Mouse (Mus musculus) testis, adult 2 months (tissue): ENCODE measurements at regions not wholly inside any gene's neighbourhood (a gene's known extent, or its start where the extent isn't known, plus 50 kb on each side); places are given as distances from the start of the nearest gene placed in this dataset.

Experiments used
- H3K27ac ChIP-seq: fragments of 200-500 bp; 2 replicates; pipeline ENCODE4 v1.5.1; 2012; ENCODE audit warnings: low read depth, low read length; ENCODE audit not compliant: control insufficient read depth, insufficient read depth
- H3K27me3 ChIP-seq: fragments of 200-500 bp; 2 replicates; pipeline ENCODE4 v1.6.1; 2012; ENCODE audit warnings: mild to moderate bottlenecking, low read length, moderate library complexity; ENCODE audit not compliant: control insufficient read depth, insufficient read depth
- H3K36me3 ChIP-seq: fragments of 200-500 bp; 2 replicates; pipeline ENCODE4 v1.6.1; 2012; ENCODE audit warnings: mild to moderate bottlenecking, low read length; ENCODE audit not compliant: control insufficient read depth, insufficient read depth
- H3K4me1 ChIP-seq: fragments of 200-500 bp; 2 replicates; pipeline ENCODE4 v1.6.1; 2012; ENCODE audit warnings: low read length; ENCODE audit not compliant: control insufficient read depth, insufficient read depth
- H3K4me3 ChIP-seq: fragments of 200-500 bp; 2 replicates; pipeline ENCODE4 v1.5.1; 2012; ENCODE audit warnings: low read depth, mild to moderate bottlenecking, low read length, moderate library complexity, mixed read lengths; ENCODE audit not compliant: control insufficient read depth
- CTCF ChIP-seq: fragments of 200-500 bp; IDR thresholded peaks from 2 replicates; pipeline ENCODE4 v1.5.1; 2012; ENCODE audit warnings: low read depth, mild to moderate bottlenecking, inconsistent platforms, low read length, moderate library complexity; ENCODE audit not compliant: control insufficient read depth, insufficient read depth, insufficient replicate concordance
- POLR2A ChIP-seq: fragments of 200-500 bp; IDR thresholded peaks from 2 replicates; pipeline ENCODE4 v1.6.1; 2012; ENCODE audit warnings: low read depth, mild to moderate bottlenecking, inconsistent platforms, low read length, moderate library complexity; ENCODE audit not compliant: control insufficient read depth

GRCm38 (mm10) chr10:17236761-17237160 lies 486.3 kb upstream of the Cited2 start:
- Histone ChIP-seq H3K27ac (no peak overlapping the region), H3K36me3 (no peaks in the 10 kb centered on the region), H3K4me3 (no peak overlapping the region), H3K4me1 (no peaks in the 10 kb centered on the region), H3K27me3 (no peaks in the 10 kb centered on the region)
- TF ChIP-seq CTCF, result no peak
- TF ChIP-seq POLR2A, result no peak

DNA sequence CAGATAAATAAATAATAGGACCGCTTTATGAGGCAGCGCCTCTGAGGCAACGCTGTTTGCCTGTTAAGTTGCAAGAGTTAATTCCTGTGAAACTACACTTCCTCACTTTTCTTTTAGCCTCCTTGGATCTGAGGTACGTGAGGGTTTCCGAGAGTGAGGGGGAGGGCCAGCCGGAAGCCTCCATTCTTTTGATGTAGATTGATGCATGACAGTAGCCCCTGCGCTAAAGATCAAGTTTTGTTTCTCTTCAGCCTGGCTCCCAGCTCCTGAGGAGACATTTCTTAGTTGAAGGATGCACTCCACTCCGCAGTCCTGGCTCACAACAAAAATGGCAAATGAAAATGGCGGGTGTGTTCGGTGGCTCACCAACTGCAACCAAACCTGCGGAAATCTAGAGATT lies 485.6 kb upstream of the Cited2 start:
- H3K27me3 ChIP-seq, result no peaks in the 10 kb centered on the region
- no peak overlapping the region for H3K27ac ChIP-seq
- no peaks in the 10 kb centered on the region for H3K36me3 ChIP-seq
- peak overlapping the region; percentile 44 for H3K4me3 ChIP-seq
- TF ChIP-seq CTCF, result no peak
- TF ChIP-seq POLR2A, result no peak
- no peaks in the 10 kb centered on the region for H3K4me1 ChIP-seq

GRCm38 (mm10) chr10:17237918-17238850 lies 484.8 kb upstream of the Cited2 start:
- Histone ChIP-seq H3K27me3 (no peaks in the 10 kb centered on the region), H3K36me3 (no peaks in the 10 kb centered on the region), H3K27ac (no peak overlapping the region), H3K4me1 (no peaks in the 10 kb centered on the region), H3K4me3 (no peak overlapping the region)
- TF ChIP-seq CTCF (no peak), POLR2A (no peak)

- no peak for TF ChIP-seq CTCF
- no peak for TF ChIP-seq POLR2A
- no peaks in the 10 kb centered on the region for H3K4me1 ChIP-seq
- H3K27me3 ChIP-seq, result no peaks in the 10 kb centered on the region
- no peak overlapping the region for H3K4me3 ChIP-seq
- H3K36me3 ChIP-seq, result no peaks in the 10 kb centered on the region
- no peak overlapping the region for H3K27ac ChIP-seq
Measured at GRCm38 (mm10) chr10:17248270-17248669, 474.7 kb upstream of the Cited2 start.

GRCm38 (mm10) chr10:17253040-17253439 lies 470.0 kb upstream of the Cited2 start:
- no peak for TF ChIP-seq CTCF
- TF ChIP-seq POLR2A, result no peak
- Histone ChIP-seq H3K4me3 (no peak overlapping the region), H3K27me3 (no peaks in the 10 kb centered on the region), H3K27ac (no peak overlapping the region), H3K4me1 (no peaks in the 10 kb centered on the region), H3K36me3 (no peaks in the 10 kb centered on the region)

GRCm38 (mm10) chr10:17260154-17260553 lies 462.9 kb upstream of the Cited2 start:
- H3K27me3 ChIP-seq, result no peaks in the 10 kb centered on the region
- no peak overlapping the region for H3K4me3 ChIP-seq
- TF ChIP-seq CTCF, result no peak
- no peak for TF ChIP-seq POLR2A
- H3K27ac ChIP-seq, result no peak overlapping the region
- H3K4me1 ChIP-seq, result no peaks in the 10 kb centered on the region
- no peaks in the 10 kb centered on the region for H3K36me3 ChIP-seq

GRCm38 (mm10) chr10:17260615-17261014 lies 462.4 kb upstream of the Cited2 start:
- no peaks in the 10 kb centered on the region for H3K36me3 ChIP-seq
- no peak overlapping the region for H3K27ac ChIP-seq
- no peak for TF ChIP-seq POLR2A
- TF ChIP-seq CTCF, result no peak
- H3K4me1 ChIP-seq, result no peaks in the 10 kb centered on the region
- H3K4me3 ChIP-seq, result no peak overlapping the region
- no peaks in the 10 kb centered on the region for H3K27me3 ChIP-seq
